Mouse (Mus musculus) forebrain, embryonic 11.5 days (tissue): ENCODE measurements around the gene Ush1g. TPM values are rescaled to one million over a fixed set of nuclear protein-coding genes. Genes with fewer than 3 reads are reported as not detected.

Experiments used
- ATAC-seq: fragments of 200-750 bp; cut with Nextera tagmentation; replicated peaks from 2 replicates; pipeline ENCODE4 v1.8.0; 2017; ENCODE audit warnings: moderate TSS enrichment; ENCODE audit not compliant: low FRiP score
- DNase-seq: peaks from one replicate; pipeline ENCODE4 v3.0.0-alpha.2; 2017; ENCODE audit warnings: low spot score
- H3K27ac ChIP-seq: fragments of 300-500 bp; sonication (generic); 2 replicates; pipeline ENCODE4 v1.5.1; 2014; ENCODE audit warnings: low read depth, low read length
- H3K27me3 ChIP-seq: fragments of 300-500 bp; sonication (generic); 2 replicates; pipeline ENCODE4 v1.6.1; 2014; ENCODE audit warnings: mild to moderate bottlenecking, low read length, mixed read lengths; ENCODE audit not compliant: control insufficient read depth, insufficient read depth
- H3K36me3 ChIP-seq: fragments of 300-500 bp; sonication (generic); 2 replicates; pipeline ENCODE4 v1.6.1; 2014; ENCODE audit warnings: mild to moderate bottlenecking, low read length, moderate library complexity, mixed read lengths; ENCODE audit not compliant: control insufficient read depth, insufficient read depth
- H3K4me1 ChIP-seq: fragments of 300-500 bp; sonication (generic); replicated peaks from 2 replicates; pipeline ENCODE4 v1.6.1; 2014; ENCODE audit warnings: low read length, mixed read lengths; ENCODE audit not compliant: control insufficient read depth, insufficient read depth
- H3K4me2 ChIP-seq: fragments of 300-500 bp; sonication (generic); 2 replicates; pipeline ENCODE4 v1.6.1; 2014; ENCODE audit warnings: low read depth, mild to moderate bottlenecking, low read length, moderate library complexity, mixed read lengths; ENCODE audit not compliant: severe bottlenecking
- H3K4me3 ChIP-seq: fragments of 300-500 bp; sonication (generic); 2 replicates; pipeline ENCODE4 v1.5.1; 2014; ENCODE audit warnings: low read depth, low read length
- H3K9ac ChIP-seq: fragments of 300-500 bp; sonication (generic); 2 replicates; pipeline ENCODE4 v1.6.1; 2014; ENCODE audit warnings: low read length
- H3K9me3 ChIP-seq: fragments of 300-500 bp; sonication (generic); 2 replicates; pipeline ENCODE4 v1.6.1; 2016; ENCODE audit warnings: low read length, mixed read lengths; ENCODE audit not compliant: control insufficient read depth
- WGBS: fragments of 180-500 bp; shearing (Covaris S2); extraction: QIAGEN DNeasy Blood & Tissue Kit; methylation state at CpG from one replicate; pipeline ENCODE4 v1.1.7; 2014; 5-methylcytosine and 5-hydroxymethylcytosine counted together
- polyA plus RNA-seq: library from polyadenylated mRNA; unstranded; fragments of >200 nt; fragmentation: Nextera tagmentation; extraction: Ambion mirVana; gene quantifications from 2 replicates; pipeline ENCODE4 v1.2.1, GENCODE M21; 2014

The Ush1g gene
- polyA plus RNA-seq, 1 experiment from 2014 or later, result not detected

- H3K27ac ChIP-seq, result no peak overlapping the region
- ATAC-seq (no peak), DNase-seq (no peak)
- H3K27me3 ChIP-seq, result no peaks in the 10 kb centered on the region
- no peaks in the 10 kb centered on the region; the same call in 1 of the 2 replicates for H3K4me1 ChIP-seq
- H3K9me3 ChIP-seq, result no peaks in the 10 kb centered on the region
- 86% methylated on average over 1 of the region's 1 CpGs for WGBS
- H3K9ac ChIP-seq, result no peak overlapping the region
- no peaks in the 10 kb centered on the region for H3K36me3 ChIP-seq
- no peak overlapping the region for H3K4me2 ChIP-seq
- no peak overlapping the region for H3K4me3 ChIP-seq
Measured at GRCm38 (mm10) chr11:115290314-115290713, 31.5 kb downstream of the Ush1g start.

GRCm38 (mm10) chr11:115289885-115290284, 32.0 kb downstream of the Ush1g start:
- H3K9me3 ChIP-seq, result no peaks in the 10 kb centered on the region
- H3K4me1 ChIP-seq, result no peaks in the 10 kb centered on the region; the same call in 1 of the 2 replicates
- H3K27ac ChIP-seq, result no peak overlapping the region
- H3K27me3 ChIP-seq, result no peaks in the 10 kb centered on the region
- ATAC-seq (no peak), DNase-seq (no peak)
- no peak overlapping the region for H3K4me2 ChIP-seq
- H3K9ac ChIP-seq, result no peak overlapping the region
- no peak overlapping the region for H3K4me3 ChIP-seq
- H3K36me3 ChIP-seq, result no peaks in the 10 kb centered on the region
- 81% methylated on average over 8 of the region's 8 CpGs for WGBS

- no peak overlapping the region for H3K9ac ChIP-seq
- H3K9me3 ChIP-seq, result no peaks in the 10 kb centered on the region
- no peak for ATAC-seq
- WGBS, result 91% methylated on average over 2 of the region's 2 CpGs
- H3K4me2 ChIP-seq, result no peak overlapping the region
- H3K4me1 ChIP-seq, result no peaks in the 10 kb centered on the region; the same call in 1 of the 2 replicates
- no peak overlapping the region for H3K4me3 ChIP-seq
- no peaks in the 10 kb centered on the region for H3K36me3 ChIP-seq
- no peak overlapping the region for H3K27ac ChIP-seq
- DNase-seq, result no peak
- H3K27me3 ChIP-seq, result no peaks in the 10 kb centered on the region
Measured at GRCm38 (mm10) chr11:115288305-115288704, 33.5 kb downstream of the Ush1g start.

GRCm38 (mm10) chr11:115287386-115287785, 34.5 kb downstream of the Ush1g start:
- no peak overlapping the region for H3K27ac ChIP-seq
- H3K27me3 ChIP-seq, result no peaks in the 10 kb centered on the region
- H3K9ac ChIP-seq, result no peak overlapping the region
- H3K4me3 ChIP-seq, result no peak overlapping the region
- whole genome bisulfite sequencing, result 78% methylated on average over 5 of the region's 5 CpGs
- H3K9me3 ChIP-seq, result no peaks in the 10 kb centered on the region
- H3K36me3 ChIP-seq, result no peaks in the 10 kb centered on the region
- H3K4me2 ChIP-seq, result no peak overlapping the region
- H3K4me1 ChIP-seq, result no peaks in the 10 kb centered on the region; the same call in 1 of the 2 replicates
- DNase-seq, result no peak
- no peak for ATAC-seq

GRCm38 (mm10) chr11:115286201-115286993, 35.4 kb downstream of the Ush1g start:
- Histone ChIP-seq H3K9ac (no peak overlapping the region), H3K4me1 (no peaks in the 10 kb centered on the region), H3K36me3 (no peaks in the 10 kb centered on the region), H3K9me3 (no peaks in the 10 kb centered on the region), H3K4me3 (no peak overlapping the region), H3K27ac (no peak overlapping the region), H3K4me2 (no peak overlapping the region), H3K27me3 (no peaks in the 10 kb centered on the region)
- DNase-seq, result no peak
- ATAC-seq, result no peak
- 79% methylated on average over 19 of the region's 19 CpGs for WGBS

GRCm38 (mm10) chr11:115285282-115285681, 36.6 kb downstream of the Ush1g start:
- ATAC-seq, result no peak
- Histone ChIP-seq H3K9ac (no peak overlapping the region), H3K4me1 (no peaks in the 10 kb centered on the region), H3K27me3 (no peaks in the 10 kb centered on the region), H3K4me2 (no peak overlapping the region), H3K9me3 (no peaks in the 10 kb centered on the region), H3K36me3 (no peaks in the 10 kb centered on the region), H3K4me3 (no peak overlapping the region), H3K27ac (no peak overlapping the region)
- 74% methylated on average over 4 of the region's 4 CpGs for WGBS
- DNase-seq, result no peak

- no peaks in the 10 kb centered on the region for H3K36me3 ChIP-seq
- no peak overlapping the region for H3K27ac ChIP-seq
- no peak overlapping the region for H3K4me3 ChIP-seq
- H3K9ac ChIP-seq, result no peak overlapping the region
- WGBS, result 88% methylated on average over 12 of the region's 12 CpGs
- H3K9me3 ChIP-seq, result no peaks in the 10 kb centered on the region
- H3K27me3 ChIP-seq, result no peaks in the 10 kb centered on the region
- no peak for ATAC-seq
- no peak for DNase-seq
- no peak overlapping the region for H3K4me2 ChIP-seq
- no peaks in the 10 kb centered on the region for H3K4me1 ChIP-seq
Measured at GRCm38 (mm10) chr11:115283891-115284620, 37.8 kb downstream of the Ush1g start.

- no peak overlapping the region for H3K4me2 ChIP-seq
- H3K36me3 ChIP-seq, result no peaks in the 10 kb centered on the region
- ATAC-seq (no peak), DNase-seq (no peak)
- no peak overlapping the region for H3K4me3 ChIP-seq
- 80% methylated on average over 9 of the region's 9 CpGs for WGBS
- H3K4me1 ChIP-seq, result no peaks in the 10 kb centered on the region
- H3K9me3 ChIP-seq, result no peaks in the 10 kb centered on the region
- H3K27ac ChIP-seq, result no peak overlapping the region
- H3K9ac ChIP-seq, result no peak overlapping the region
- H3K27me3 ChIP-seq, result no peaks in the 10 kb centered on the region
Measured at GRCm38 (mm10) chr11:115283486-115283765, 38.4 kb downstream of the Ush1g start.
